Mouse (Mus musculus) brain, embryonic 14.5 days (tissue): ENCODE measurements around the gene Prdm2.

ENCODE experiments used
- CTCF ChIP-seq: fragments of 200-500 bp; IDR thresholded peaks from 2 replicates; pipeline ENCODE4 v1.5.1; 2012; ENCODE audit warnings: inconsistent platforms, mild to moderate bottlenecking, moderate library complexity, borderline replicate concordance; ENCODE audit not compliant: insufficient read depth, insufficient read length; ENCODE audit errors: extremely low read depth
- POLR2A ChIP-seq: fragments of 200-500 bp; IDR thresholded peaks from 2 replicates; pipeline ENCODE4 v1.6.1; 2012; ENCODE audit warnings: mild to moderate bottlenecking, inconsistent platforms, borderline replicate concordance; ENCODE audit not compliant: poor library complexity, insufficient read depth, insufficient read length, severe bottlenecking; ENCODE audit errors: extremely low read depth

- no peak for TF ChIP-seq CTCF
- TF ChIP-seq POLR2A = no peak
These were observed 141.0 kb downstream of the Prdm2 start for GRCm38 (mm10) chr4:143071791-143072190.
